Mouse (Mus musculus) olfactory bulb, adult 2 months (tissue): ENCODE measurements around the gene Ttc4. TPM values are rescaled to one million over a fixed set of nuclear protein-coding genes. Genes with fewer than 3 reads are reported as not detected.
A peak's percentile ranks its signal among the peaks of the same experiment; 100 is the strongest.

ENCODE experiments used
- H3K27ac ChIP-seq: fragments of 200-500 bp; 2 replicates; pipeline ENCODE4 v1.5.1; 2012; ENCODE audit warnings: low read depth, low read length; ENCODE audit not compliant: insufficient read depth
- H3K4me1 ChIP-seq: fragments of 200-500 bp; 2 replicates; pipeline ENCODE4 v1.6.1; 2012; ENCODE audit warnings: low read length; ENCODE audit not compliant: control insufficient read depth, insufficient read depth
- H3K4me3 ChIP-seq: fragments of 200-500 bp; 2 replicates; pipeline ENCODE4 v1.5.1; 2012; ENCODE audit warnings: mild to moderate bottlenecking, low read depth, low read length, moderate library complexity; ENCODE audit not compliant: insufficient read depth
- CTCF ChIP-seq: fragments of 200-500 bp; IDR thresholded peaks from 2 replicates; pipeline ENCODE4 v1.5.1; 2012; ENCODE audit warnings: low read depth, mild to moderate bottlenecking, low read length, moderate library complexity; ENCODE audit not compliant: insufficient read depth
- POLR2A ChIP-seq: fragments of 200-500 bp; IDR thresholded peaks from 2 replicates; pipeline ENCODE4 v1.6.1; 2012; ENCODE audit warnings: mild to moderate bottlenecking, low read depth, low read length, moderate library complexity; ENCODE audit not compliant: insufficient read depth
- WGBS: fragments of 180-500 bp; shearing (Covaris S2); methylation state at CpG from one replicate; pipeline ENCODE4 v1.1.7; 2018; 5-methylcytosine and 5-hydroxymethylcytosine counted together
- polyA plus RNA-seq: library from polyadenylated mRNA; stranded (reverse); fragments of >200 nt; gene quantifications from 2 replicates; pipeline ENCODE4 v1.2.4, GENCODE M21; 2012; ENCODE audit warnings: low replicate concordance; ENCODE audit not compliant: missing spikeins, insufficient read depth, insufficient read length

Gene Ttc4
- polyA plus RNA-seq, 1 experiment = not detected

DNA sequence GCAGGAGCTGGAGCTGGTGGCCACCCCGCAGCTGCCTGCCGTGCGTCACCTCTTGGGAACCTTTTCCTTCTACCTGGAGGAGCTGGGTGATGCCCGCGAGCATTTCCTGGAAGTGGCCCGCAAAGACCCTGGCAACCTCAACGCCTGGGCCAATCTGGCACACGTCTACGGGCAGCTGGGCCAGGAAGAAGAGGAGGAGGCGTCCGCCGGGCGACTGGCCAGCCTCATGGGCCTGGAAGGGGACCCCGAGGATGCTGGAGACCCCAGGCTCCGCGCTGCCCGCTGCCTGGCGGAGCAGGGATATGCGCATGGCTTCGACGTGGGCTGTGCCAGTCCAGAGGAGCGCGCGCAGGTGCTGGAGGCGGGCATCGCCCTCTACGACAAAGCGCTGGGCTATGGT is 56.0 kb downstream of the Ttc4 start:
- TF ChIP-seq CTCF (no peak), POLR2A (no peak)
- no peak overlapping the region for H3K27ac ChIP-seq
- H3K4me3 ChIP-seq = no peak overlapping the region
- WGBS = 38% methylated on average over 28 of the region's 28 CpGs
- H3K4me1 ChIP-seq = peaks cover 9% of the 10 kb centered on the region; the same call in 1 of the 2 replicates

DNA sequence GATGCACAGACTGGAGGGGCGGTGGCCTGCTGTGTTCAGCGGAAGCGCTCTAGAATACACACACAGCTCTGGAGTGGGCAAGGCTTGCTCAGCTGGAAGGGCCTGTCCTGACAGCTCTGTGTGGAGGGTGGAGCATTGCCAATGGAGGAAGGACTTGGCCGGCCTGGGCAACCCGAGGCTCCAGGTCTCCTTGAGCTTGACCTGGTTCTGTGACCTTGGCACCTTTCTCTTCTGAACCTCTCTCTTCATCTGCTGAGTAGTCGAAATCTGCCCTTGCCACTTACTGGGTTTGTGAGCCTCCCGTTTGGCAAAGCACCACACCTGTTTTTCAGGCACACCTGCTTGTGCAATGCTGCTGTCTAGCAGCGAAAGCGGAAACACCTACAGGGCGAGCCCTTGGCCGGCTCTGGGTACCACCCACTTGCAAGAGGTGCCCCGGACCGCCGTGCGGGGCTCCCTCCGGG is 56.7 kb downstream of the Ttc4 start, which contains the start of gene Ttc22:
Gene Ttc22, plus strand, starts transcription at position 403 of the 464 bp plus-strand sequence.
- TF ChIP-seq CTCF (no peak), POLR2A (no peak)
- Histone ChIP-seq H3K27ac (no peak within 1 kb of the TSS), H3K4me3 (no peak within 1 kb of the TSS), H3K4me1 (peaks cover 13% of the 10 kb centered on the region)
- 39% methylated on average over 16 of the region's 16 CpGs for WGBS

DNA sequence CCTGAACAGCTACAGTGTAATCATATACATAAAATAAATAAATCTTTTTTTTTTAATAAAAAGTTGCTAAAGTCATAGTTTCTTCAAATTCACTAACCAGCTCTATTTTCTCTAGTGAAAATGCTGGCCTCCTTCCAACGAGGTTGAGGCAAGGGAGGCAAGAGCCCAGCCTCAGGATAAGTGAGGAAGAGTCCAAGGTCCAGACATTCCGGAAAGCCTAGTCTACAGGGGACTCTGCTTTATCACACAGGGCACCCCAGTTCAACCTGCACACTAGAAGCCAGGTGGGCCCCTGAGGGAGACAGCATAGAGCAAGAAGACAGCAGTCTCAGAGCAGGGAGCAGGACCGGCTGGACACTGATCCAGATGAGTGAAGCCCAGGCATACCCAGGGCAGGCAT is 57.3 kb downstream of the Ttc4 start:
- Histone ChIP-seq H3K4me3 (no peak overlapping the region), H3K4me1 (peaks cover 17% of the 10 kb centered on the region), H3K27ac (no peak overlapping the region)
- no peak for TF ChIP-seq CTCF
- TF ChIP-seq POLR2A = no peak
- 87% methylated on average over 3 of the region's 3 CpGs for WGBS

DNA sequence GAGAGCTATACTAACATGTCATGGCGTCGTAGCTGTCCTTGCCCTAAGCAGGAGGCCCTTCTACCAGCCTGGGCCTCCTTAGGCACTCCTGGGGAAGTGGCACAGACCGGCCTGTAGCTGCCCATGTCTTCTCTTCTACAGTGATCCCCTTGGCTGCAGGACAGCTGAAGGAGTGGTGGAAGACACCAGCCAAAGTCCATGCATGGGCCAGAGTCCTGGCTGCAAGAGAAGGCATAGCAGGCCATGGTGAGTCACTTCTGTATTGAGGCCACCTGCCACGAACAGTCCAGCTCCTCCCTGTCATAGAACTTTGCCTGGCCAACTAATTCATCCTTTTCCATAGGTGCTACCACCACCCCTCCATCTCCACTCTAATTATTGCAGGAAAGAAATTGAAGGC is 59.8 kb downstream of the Ttc4 start:
- TF ChIP-seq POLR2A = no peak
- TF ChIP-seq CTCF = no peak
- no peak overlapping the region for H3K4me3 ChIP-seq
- WGBS = 95% methylated on average over 4 of the region's 4 CpGs
- H3K4me1 ChIP-seq = peaks cover 17% of the 10 kb centered on the region
- no peak overlapping the region for H3K27ac ChIP-seq

DNA sequence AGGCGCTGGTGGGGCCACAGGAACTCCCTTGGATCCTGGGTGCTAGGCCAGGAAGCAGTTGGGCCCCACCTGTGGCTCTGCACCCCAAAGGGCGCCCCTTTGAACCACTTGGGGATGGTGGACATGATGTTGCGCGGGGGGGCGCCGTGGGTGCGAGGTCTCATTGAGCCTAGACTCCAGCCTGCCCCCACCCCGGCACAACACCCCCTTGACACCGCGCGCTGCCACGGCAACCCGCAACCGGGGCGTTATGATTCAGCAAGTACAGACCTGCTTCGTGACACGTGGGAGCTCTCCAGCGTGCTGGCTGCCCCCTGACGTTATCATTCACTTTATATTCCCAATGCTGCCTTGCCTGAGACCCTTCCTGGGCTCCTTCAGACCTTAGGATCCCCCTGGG is 61.7 kb downstream of the Ttc4 start, which contains the start of gene Lexm:
Gene Lexm, minus strand, starts transcription at position 186 of the 400 bp plus-strand sequence.
- Histone ChIP-seq H3K27ac (no peak within 1 kb of the TSS), H3K4me3 (peak within 1 kb of the TSS; percentile 17; the same call in 1 of the 2 replicates), H3K4me1 (peaks cover 12% of the 10 kb centered on the region)
- no peak for TF ChIP-seq CTCF
- TF ChIP-seq POLR2A = no peak
- WGBS = 2% methylated on average over 19 of the region's 19 CpGs

DNA sequence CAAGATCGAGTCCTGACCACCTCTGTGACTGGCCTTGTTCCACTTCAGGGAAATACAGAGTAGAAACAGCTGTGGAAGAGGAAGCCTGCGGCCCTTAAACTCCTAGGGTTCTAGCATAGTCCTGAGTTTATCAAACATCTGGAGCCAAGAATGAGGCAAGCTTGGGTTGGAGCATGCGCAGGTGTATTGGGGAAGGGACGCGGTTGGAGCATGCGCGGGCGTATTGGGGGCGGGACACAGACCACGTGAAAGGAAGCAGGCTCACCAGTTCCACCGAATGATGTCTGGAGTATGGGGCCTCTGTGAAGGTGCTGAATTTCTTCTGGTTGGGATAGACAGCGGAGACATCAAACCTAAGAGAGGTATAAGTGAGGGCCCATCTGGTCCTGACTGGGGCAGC is 63.1 kb downstream of the Ttc4 start:
- H3K4me1 ChIP-seq = peaks cover 8% of the 10 kb centered on the region
- no peak for TF ChIP-seq POLR2A
- TF ChIP-seq CTCF = no peak
- no peak overlapping the region for H3K4me3 ChIP-seq
- H3K27ac ChIP-seq = no peak overlapping the region
- WGBS = 91% methylated on average over 12 of the region's 12 CpGs

DNA sequence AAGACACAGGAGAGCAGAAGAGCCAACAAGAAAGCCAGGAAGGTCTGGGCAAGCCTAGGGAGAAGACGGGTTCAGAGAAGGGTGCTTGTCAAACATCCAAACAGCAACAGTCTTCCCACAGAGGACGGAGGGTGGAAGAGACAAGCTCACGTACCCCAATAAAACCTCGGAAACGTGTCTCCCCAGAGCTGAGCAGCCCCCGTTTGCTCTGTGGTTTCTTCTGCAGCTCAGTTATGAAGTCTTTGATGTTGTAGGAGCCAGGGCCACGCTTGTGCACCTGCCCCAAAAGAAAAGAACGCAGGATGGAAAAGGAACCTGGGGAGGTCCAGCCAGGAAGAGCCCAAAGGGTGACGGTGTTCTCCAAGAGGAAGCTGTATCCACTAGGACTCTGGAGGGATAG is 63.9 kb downstream of the Ttc4 start:
- H3K4me1 ChIP-seq = peaks cover 8% of the 10 kb centered on the region
- no peak overlapping the region for H3K27ac ChIP-seq
- whole genome bisulfite sequencing = 88% methylated on average over 9 of the region's 9 CpGs
- no peak overlapping the region for H3K4me3 ChIP-seq
- TF ChIP-seq POLR2A (no peak), CTCF (no peak)

DNA sequence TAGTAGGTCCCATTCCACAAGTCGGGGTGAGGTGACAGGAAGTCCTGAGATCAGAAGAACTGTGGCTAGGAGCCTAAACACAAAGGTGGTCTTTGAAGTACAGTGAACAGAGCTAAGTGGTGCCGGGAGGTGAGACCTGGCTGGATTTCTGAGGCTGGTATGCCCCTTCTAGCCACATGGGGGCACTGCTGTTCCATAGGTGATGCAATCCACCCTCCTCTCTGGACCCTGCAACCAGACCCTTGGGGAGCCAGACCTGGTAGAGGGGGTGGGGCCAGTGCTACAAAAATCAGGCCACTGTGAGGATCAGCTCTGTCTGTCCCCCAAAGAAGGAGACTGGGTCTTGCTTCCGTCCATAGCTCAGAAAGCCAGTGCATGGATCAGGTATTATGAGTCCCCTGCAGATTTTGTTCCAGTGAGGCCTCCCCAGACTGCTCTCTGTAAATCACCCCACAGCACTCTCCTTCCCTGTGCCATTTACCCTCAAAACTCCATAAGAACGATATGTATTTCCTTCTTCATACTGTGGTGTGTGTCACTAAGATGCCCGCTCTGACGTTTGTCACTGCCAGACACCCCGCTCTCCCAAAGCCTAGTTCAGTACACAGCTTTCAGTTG is 64.5 kb downstream of the Ttc4 start:
- WGBS = 44% methylated on average over 7 of the region's 7 CpGs
- H3K27ac ChIP-seq = no peak overlapping the region
- TF ChIP-seq CTCF (peak; percentile 96), POLR2A (no peak)
- no peak overlapping the region for H3K4me3 ChIP-seq
- peaks cover 8% of the 10 kb centered on the region for H3K4me1 ChIP-seq

DNA sequence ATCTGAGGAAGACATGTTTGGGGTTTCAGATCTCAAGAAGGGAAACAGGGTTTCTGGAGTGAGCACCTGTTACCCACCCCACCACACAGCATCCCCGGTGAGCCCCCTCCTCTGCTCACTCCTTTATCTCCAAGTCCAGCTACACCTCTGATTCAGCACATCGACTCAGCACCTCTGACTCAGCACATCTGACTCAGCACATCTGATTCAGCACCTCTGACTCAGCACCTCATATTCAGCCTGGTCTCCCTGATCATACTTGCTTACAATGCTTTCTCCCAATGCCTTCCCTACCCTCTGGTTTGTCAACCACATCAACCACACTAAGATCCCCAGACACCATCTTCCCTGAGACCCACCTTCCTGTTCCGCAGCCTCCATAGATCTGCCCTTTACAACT is 65.2 kb downstream of the Ttc4 start:
- Histone ChIP-seq H3K27ac (no peak overlapping the region), H3K4me1 (peaks cover 8% of the 10 kb centered on the region), H3K4me3 (no peak overlapping the region)
- TF ChIP-seq CTCF = no peak
- TF ChIP-seq POLR2A = no peak
- WGBS = 59% methylated on average over 3 of the region's 3 CpGs
